Mouse (Mus musculus): Measurements from ENCODE around the gene Sorcs2.
"Not testable (repeated sequence)": the region's sequence is repeated elsewhere in the genome, so short reads cannot be mapped to it uniquely, and the experiment has no call there.

Sorcs2 gene

DNA sequence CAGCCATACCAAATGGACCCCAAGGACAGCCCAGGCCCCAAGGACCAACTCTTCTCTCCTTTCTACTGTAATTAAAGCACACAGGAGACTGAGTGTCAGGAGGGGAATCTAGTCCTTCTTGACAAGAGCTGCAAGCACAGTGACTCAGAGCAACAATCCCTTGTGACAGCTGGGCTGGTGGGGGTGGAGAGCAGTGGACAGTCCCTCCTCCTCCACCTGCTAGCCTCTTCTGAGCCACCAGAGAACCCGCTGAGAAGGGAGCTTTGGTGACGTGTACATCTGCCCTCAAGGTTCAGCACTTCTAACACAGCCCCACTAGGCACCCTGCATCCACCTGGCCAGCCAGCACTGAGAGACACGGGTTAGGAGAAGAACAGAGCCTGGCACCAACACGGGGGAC, 96.8 kb downstream of the Sorcs2 start:
- no peak for DNase-seq (ENCODE audit: low spot score)

DNA sequence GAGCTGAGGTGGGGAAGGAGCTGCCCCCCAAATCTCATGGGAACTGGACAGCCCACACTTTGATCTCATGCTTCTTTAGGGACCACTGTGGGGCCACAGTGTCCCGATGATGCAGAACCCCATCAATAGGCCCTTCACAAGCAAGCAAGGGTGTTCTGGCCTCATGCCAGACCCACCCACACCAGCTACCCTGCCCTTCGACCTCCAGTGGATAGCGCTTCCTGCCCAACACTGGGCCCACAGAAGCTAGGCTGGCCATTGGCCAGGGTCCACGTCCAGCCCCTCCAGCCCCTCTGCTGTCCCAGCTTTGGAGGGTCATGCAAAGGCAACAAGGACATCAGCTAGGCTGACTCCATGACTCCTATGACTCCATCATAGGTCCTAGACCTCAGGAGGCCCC, 99.9 kb downstream of the Sorcs2 start:
- no peak for DNase-seq (ENCODE audit: low spot score)

DNA sequence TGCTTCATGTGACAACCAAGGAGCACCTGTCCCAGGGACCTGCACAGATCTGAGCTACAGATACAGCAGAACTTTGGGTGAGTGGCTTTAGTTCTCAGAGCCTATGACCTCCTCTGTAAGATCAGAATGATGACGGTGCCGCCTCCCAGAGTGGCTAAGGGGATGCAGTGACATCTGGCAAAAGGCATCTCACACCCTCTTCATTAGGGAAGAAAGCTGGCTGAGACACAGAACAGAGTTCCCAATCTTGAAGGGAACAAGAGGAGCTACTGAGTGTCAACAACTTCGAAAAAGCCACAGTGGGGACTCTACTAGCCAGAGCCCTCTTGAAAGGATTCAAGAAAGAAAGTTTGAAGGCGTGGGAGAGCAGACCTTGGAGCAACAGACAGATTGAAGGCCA, 100.7 kb downstream of the Sorcs2 start:
- no peak for DNase-seq (ENCODE audit: low spot score)

DNA sequence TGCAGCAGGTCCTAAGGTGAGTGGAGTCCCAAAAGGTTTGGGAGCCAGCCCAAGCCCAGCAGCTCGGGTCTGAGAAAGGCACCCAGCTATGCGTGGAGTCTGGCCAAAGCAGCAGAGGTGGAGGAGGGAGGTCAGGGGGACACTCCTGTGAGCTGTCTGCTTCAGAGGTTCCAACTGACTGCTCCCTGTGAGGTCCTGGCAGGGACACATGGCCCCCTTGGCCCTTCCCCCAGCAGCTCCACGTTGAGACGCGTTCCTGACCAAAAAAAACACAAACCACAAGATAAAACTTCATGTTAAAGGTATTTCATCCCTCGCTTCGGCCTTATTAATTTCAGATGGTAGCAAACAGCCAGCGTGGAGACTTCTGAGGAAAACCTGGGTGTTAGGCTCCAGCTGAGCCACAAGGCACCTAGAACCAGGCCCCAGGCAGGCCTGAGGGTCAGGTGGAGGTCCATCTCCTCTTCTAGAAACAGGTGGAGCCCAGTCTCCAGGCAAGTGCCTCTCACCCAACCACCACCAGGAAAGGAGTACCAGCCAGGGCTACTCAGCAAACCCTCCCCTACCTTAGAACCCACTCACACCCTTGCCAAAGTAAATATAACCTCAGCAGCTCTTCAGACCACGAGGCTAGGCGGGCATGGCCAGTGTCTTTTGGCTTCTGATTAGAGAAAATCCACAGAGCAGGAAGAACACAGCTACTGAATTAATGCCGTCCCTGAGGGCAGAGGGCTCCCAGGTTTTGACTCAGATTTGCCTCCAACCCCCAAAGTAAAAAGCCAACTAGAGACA, 104.6 kb downstream of the Sorcs2 start:
- DNase-seq (ENCODE audit: low spot score) = no peak

DNA sequence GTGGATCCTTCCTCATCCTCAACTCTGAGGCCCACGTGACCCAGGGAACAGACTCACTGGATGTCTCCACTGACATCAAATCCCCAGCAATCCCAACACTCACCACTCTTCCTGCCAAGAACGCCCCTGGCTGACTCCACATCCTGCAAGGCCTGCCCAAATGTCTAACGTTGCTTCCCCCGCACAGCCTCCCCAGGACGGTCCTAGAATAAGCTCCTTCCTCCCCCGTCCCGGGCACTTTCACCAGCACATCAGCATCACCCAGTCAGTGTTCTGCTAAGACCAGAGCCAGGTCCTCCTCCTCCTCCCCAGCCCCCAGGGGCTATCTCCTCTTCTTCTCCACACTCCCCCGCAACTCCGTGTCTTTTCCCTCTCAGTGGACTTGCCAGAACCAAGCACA, 105.6 kb downstream of the Sorcs2 start:
- DNase-seq (ENCODE audit: low spot score) = no peak

DNA sequence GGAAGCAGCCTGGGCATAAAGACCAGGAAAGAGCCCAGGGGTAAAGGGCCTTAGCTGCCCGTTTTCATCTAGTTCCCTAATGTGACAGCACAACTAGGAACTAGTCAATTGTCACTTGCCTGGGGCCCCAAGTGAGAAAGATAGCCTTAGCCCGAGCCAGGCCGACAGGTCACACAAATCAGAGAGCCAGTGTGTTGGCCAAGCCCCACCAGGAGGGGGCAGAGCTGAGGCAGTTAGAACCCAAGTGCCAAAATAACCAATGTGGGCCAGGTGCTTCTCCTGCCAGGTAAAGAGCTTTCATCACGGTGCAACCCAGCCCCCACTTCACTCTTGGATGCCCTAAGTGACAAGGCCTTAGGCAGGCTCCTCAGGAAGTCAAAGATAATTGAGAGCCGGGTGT, 106.7 kb downstream of the Sorcs2 start:
- peak; percentile 34 for DNase-seq (ENCODE audit: low spot score)

DNA sequence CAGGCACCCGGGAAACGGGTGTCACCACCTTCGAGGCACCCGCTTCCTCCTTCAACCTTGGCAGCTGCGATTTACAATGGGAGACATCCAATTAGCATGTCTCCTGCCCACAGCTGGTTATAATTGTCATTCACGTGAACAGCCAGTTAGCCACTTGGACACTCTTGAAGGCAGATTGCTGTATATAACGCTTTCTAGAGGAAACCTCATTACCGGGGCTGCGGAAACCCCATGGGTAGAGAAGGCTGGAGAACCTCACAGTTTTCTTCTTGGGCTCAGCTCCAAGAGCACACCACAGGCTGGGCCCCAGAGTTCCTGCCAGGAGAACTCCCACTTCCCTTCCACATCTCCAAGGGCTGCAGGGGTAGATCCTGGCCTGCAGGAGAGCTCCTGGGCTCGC, 112.5 kb downstream of the Sorcs2 start:
- DNase-seq (ENCODE audit: low spot score) = no peak

DNA sequence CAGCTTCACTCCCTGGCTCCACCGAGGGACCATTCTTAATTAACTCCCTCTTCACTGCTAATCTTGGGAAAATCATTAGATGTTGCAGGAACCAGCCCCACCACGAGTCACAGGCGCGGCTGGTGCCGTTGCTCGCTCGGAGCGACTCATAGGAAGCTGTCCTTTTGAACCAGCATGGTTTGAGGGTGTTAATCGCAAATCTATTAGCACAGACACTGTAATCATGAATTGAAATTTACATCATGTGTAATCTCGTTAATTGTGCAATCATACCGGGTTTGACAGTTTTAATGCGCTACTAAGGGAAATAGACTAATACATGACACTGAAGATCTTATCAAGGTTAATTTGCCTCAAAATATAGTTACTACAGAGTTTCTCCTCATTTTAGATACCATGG, 118.0 kb downstream of the Sorcs2 start:
- DNase-seq (ENCODE audit: low spot score) = no peak

DNA sequence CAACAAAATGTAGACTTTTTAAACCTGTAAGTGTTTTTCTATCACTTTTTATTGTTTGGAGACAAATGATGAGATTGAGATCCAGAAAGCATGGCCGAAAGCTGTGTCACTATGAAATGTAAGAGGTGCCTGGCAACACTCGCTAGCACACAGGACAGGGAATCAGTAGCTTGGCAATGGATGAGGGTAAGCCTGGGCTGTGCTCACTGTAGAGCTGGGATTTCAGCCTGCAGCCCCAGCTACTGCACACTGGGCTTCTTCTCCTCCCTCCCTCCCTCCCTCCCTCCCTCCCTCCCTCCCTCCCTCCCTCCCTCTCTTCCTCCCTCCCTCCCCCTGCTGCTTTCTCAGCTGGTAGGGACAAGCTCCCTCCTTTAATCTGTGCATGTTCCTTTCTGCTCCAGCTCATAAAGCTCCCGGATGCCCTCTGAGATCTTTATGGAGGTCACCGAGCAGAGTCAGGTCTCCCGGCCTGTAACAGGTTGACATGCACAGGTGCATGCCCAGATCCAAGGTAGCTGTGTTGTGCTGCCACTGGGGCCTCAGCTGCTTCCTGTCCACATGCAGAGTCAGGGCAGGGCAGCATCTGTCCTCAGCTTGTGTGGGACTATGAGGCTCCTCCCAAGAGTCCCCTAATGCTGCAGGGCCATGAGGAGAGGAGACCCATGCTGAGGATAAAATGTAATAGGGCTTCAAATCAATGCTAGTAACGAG, 123.1 kb downstream of the Sorcs2 start:
- no peak for DNase-seq (ENCODE audit: low spot score)

DNA sequence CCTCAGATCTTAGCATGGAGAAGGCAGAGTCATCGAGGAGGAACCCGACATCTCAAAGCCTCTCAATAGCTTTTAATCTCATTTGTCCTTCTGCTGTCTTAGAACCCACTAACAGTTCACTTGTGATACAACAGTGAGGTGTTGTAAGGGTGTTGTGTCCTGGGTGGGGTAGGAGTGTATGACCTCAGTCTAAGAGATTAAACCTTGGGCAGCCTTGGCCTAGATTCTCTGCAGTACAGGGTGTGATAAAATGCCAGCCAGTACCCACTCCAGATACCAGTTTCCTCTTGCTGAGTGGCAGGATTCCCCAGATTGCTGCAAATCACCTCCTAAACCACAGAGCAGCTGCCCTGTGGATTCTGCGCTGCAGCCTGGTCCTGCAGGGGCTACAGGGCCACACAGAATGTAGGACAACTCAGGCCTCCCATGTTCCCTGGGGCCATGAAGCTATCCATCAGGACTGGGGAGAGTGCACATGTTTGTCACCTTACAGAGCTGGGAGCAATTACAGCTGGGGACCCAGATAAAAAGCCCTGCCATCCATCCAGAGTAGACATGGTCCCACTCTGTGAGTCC, 130.7 kb downstream of the Sorcs2 start:
- DNase-seq (ENCODE audit: low spot score) = no peak

DNA sequence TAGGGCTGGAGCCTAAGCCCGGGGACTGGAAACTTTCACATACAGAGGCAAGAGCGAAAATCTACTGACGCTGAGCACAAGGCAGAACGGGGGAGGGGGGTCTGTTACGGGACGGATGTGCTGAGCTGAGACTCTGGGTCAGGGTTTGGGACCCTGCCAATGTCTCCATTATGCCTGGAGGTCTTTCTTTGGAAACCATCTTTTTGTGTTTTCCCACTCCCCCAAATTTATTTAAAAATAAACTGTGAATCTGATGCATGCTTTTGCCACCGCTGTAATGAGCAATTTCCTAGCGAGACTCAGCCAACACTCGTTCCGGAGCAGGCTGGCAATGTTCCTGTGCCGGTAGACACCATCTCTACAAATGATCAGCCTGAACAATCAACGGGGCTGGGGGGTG, 137.1 kb downstream of the Sorcs2 start:
- DNase-seq (ENCODE audit: low spot score) = no peak

DNA sequence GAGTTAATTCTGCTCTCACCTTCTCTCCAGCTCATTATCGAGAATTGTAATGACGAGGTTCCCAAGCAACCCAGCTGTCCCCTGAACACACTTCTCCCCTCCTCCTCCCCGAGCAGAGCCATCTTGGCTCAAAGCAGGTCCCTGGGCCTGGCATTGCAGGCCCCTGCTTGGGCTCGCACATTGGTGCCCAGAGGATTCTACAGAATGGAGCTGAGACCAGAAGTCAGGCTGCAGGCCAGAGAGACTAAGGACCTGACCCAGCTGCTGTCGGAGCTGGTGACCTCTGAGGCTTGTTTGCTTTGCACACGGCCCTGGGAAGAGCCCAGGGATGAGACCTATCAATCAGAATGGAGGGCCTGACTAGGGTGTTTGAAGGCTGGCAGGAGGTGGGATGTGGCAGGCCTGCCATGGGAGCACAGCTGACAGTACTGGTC, 138.2 kb downstream of the Sorcs2 start:
- DNase-seq (ENCODE audit: low spot score) = no peak

DNA sequence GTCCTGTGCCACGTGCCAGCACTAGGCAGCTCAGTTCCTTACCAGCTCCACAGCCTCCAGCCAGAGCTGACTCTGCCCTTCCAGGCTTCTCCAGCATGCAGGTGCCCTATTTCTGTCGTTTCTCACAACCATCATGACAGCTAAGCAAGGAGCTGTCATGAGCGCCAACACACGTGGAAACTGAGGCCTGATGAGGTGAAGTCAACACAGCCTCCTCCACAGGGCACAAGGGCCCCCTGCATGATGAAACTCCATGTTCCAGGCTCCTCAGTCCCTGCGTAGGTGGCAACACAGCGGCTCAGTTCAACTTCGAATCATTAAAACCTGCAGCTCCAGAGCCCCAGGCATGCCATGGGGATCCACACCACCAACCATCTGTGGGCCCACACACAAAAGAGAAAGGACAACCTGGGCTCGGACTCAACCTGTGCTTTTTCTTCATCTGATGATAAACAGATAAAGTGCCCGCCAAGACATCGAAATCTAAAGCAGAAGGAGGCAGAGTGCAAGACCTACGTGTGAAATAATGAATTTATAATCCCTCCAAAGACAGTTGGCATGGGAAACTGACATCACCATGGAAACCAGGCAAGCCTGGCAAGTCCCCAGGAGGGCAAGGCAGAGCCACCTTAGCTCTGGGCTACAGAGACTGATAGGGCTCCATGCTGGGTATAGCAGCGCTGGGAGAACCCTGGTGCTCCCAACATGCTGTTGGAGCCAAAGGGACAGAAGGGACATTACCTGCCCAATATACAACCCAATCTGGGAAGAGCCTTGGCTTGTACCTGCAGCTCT, 139.4 kb downstream of the Sorcs2 start:
- DNase-seq (ENCODE audit: low spot score) = no peak

DNA sequence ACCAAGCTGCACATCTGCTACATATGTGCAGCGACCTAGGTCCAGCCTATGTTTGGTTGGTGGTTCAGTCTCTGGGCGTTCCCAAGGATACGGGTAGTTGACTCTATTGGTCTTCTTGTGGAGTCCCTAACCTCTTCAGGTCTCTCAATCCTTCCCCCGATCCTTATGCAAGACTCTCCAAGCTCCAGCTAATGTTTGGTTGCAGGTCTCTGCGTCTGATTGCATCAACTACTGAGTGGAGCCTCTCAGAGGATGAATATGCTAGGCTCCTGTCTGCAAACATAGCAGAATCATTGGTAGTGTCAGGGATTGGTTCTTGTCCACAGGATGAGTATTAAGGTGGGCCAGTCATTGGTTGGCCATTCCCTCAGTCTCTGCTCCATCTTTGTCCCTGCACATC, 140.9 kb downstream of the Sorcs2 start:
- no peak for DNase-seq (ENCODE audit: low spot score)

DNA sequence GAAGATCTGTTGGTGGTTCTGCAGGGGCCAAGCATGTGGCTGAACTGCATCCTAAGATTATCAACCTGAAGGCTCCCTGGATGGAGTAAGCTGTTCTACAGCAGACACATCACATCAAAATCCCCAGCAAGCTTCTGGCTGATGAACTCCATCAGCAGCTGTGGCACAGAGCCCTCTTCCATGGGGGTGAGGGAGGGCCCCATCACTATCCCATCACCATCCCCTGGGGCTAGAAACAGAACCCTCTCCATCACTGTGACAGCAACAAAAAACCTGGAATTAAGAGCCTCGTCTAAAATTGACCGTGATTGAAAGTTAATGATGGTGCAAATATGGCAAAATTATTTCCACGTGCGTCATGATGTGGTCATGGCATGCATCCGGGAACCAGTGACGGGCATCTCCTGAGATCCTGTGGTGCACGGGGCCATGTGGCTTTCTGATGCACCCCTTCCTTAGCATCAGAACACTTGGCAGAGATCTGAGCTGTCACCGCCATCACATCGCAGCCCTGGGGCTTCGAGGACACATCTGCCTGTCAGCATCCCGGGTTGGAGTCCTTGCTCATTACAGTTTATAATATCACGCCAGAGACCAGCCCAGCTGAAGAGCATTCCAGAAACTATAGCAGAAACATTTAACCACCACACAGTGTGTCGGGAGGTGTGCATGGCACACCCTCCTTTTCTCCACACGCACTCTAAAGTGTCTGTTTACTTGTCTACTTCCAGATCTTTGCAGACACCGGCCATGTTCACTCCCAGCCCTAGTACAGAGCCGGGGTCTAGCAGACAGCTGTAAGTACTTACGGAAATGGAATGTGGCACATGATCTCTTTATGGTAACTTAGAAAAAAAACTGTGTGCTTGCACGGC, 143.1 kb downstream of the Sorcs2 start:
- no peak for DNase-seq (ENCODE audit: low spot score)

DNA sequence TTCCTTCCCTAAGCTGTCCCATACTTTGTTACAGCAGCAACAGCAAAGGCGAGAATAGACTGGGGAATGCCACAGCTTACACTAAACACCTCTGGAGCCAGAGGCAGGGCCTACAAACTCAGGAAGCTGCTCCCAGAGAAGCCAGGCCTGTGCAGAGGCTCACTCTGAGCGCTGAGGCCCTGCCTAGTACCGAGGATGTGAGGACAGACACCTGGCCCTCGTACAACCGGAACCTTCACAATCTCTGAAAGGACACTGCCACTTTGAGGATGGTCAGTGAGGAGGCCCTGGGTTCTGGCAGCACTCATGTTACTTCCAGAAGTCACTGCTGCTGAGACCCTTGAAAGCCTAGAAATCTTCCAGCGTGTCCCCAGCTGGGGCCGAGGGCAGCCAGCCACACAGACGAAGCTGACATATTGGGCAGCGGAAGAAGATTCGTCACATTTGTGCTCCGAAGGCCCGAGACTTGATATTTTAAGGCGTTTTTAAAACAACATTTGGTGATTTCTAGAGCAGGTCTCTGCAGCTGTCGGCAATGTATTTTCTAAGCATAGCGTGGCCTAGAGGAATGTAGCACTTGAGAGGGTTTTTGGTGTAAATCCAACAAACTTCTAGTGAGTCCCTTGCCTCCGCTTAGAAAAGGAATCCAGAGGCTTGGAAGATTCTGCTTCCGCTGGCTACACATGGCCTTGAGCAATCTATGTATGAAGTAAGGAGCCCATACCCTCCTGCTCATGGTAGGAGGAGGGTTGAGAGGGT, 145.0 kb downstream of the Sorcs2 start:
- DNase-seq (ENCODE audit: low spot score) = no peak

DNA sequence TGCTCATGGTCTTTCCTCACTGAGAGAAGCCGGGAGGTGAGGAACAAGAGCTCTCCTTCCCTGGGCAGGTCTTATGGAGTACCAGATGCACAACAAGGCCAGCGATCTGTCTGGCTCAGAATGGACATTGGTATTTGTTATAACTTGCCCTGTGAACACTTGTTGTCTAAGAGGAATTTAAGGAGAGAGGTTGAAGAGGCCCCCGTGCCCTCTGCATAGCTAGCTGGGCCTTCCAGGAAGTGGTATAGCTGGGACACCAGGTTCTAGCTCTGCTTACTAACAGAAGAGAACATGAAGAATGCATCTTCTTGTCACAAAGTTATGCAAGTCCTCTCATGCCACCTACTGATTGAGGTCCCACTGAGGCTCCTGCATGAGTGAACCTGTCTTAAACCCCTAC, 149.9 kb downstream of the Sorcs2 start:
- DNase-seq (ENCODE audit: low spot score) = no peak

DNA sequence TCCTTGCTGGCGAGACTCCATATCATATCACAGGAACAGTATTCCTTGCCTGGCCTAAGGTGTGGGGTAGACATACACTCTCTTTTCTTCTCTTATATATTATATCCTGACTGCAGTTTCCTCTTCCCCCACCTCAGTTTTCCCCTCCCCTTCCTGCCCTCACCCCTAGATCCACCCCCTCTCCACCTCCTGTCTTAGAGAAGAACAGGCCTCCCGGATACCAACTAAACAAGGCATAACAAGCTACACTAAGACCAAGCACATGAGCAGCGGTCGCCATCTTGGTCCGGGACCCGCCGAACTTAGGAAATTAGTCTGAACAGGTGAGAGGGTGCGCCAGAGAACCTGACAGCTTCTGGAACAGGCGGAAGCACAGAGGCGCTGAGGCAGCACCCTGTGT, 160.4 kb downstream of the Sorcs2 start:
- not testable (repeated sequence) for DNase-seq (ENCODE audit: low spot score)

DNA sequence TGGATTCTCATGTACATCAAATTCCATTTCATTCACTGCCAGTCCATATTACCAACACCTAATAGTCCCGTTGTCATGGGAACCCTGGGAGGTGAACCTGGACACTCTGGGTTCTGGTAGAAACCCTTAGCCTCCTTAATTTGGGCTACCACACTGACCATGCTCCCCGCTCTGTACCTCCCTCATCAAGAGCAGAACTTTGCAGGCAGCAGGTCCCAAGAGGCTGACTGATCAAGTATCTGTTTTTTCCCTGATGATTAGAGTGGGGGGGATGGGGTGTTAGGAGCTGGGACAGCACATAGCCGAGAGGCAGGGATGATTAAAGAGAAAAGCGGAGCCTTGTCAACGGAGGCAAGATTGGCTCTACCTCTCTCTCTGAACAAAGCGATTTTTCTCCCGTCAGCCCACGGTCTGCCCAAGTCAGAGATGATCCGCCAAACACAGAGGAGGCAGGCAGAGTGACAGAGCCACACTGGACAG, 167.6 kb downstream of the Sorcs2 start:
- DNase-seq (ENCODE audit: low spot score) = no peak

All from T-cell, adult 2 months (primary cell).